Mouse (Mus musculus): ENCODE measurements around the gene Lysmd2. TPM values are rescaled to one million over a fixed set of nuclear protein-coding genes. Genes with fewer than 3 reads are reported as not detected.

Lysmd2 gene
- total and polyA plus RNA-seq, 3 experiments, result 0.22 TPM; not detected in 2

DNA sequence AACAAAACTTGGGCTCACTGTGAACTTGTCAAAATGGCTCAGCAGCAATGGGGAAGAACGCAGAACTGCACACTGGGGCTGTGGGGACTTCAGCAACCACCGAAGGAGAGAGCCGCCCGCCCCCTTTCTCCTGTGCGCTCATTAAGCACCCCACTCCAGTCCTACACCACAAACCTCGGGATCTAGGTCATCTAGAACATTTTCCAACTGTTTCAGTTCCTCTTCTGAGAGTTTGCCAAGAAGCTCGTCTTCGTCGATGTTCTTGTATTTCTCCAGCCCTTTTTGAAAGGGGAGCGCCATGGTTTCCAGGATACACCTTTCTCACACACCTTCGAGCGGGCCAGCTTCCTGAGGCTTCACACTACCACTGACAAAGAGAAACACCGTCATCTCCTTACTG, 28.5 kb upstream of the Lysmd2 start:
- DNase-seq (ENCODE audit: low spot score), result no peak
- Histone ChIP-seq H3K4me1 (ENCODE audit: insufficient read depth, low read depth, low read length) (no peaks in the 10 kb centered on the region), H3K27me3 (ENCODE audit: insufficient read depth, low read length) (peaks cover 10% of the 10 kb centered on the region), H3K4me3 (ENCODE audit: low read depth, low read length) (no peak overlapping the region), H3K36me3 (replicated peaks) (no peaks in the 10 kb centered on the region), H3K9me3 (replicated peaks) (no peaks in the 10 kb centered on the region)
- no peak for ATAC-seq (ENCODE audit: extremely low read depth, insufficient number of reproducible peaks, low FRiP score, poor library complexity, severe bottlenecking)
- no peak for TF ChIP-seq POLR2AphosphoS5 (IDR thresholded peaks at IDR 0.05; ENCODE audit: insufficient replicate concordance, low read depth, low read length)
- no peak for TF ChIP-seq CTCF (IDR thresholded peaks at IDR 0.05; ENCODE audit: low read depth, low read length)
- TF ChIP-seq TAL1 (conservative IDR thresholded peaks at IDR 0.05; ENCODE audit: low read depth, low read length), result no peak
- TF ChIP-seq GATA1 (IDR thresholded peaks at IDR 0.05; ENCODE audit: borderline replicate concordance, low read length), result no peak
- TF ChIP-seq GATA2 (IDR thresholded peaks at IDR 0.05; ENCODE audit: borderline replicate concordance, low read depth, low read length), result no peak

DNA sequence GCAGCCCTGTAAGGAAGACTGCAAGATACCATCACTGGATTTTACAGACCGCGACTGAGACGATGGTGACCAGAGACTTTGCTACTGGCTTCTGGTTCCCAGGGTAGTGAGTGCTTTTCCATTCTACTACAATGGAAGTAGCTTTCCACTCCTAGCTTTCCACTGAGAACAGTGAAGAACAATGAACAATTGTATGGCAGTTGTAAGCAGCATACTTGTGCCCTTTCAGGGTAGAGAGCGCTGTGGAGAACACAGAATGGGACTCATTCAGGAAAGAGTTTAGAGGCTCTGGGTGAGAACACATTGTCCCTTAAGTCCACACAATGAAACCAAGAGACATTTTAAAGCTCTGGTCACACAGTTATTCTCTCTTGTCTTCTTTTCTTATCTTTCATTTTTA, 27.9 kb upstream of the Lysmd2 start:
- H3K27me3 ChIP-seq (ENCODE audit: insufficient read depth, low read length), result peaks cover 7% of the 10 kb centered on the region; the same call in 1 of the 2 replicates
- H3K4me1 ChIP-seq (ENCODE audit: insufficient read depth, low read depth, low read length), result no peaks in the 10 kb centered on the region
- ATAC-seq (ENCODE audit: extremely low read depth, insufficient number of reproducible peaks, low FRiP score, poor library complexity, severe bottlenecking), result no peak
- no peak for DNase-seq (ENCODE audit: low spot score)
- no peak overlapping the region for H3K4me3 ChIP-seq (ENCODE audit: low read depth, low read length)
- H3K36me3 ChIP-seq (replicated peaks), result no peaks in the 10 kb centered on the region
- no peaks in the 10 kb centered on the region for H3K9me3 ChIP-seq (replicated peaks)
- no peak for TF ChIP-seq GATA2 (IDR thresholded peaks at IDR 0.05; ENCODE audit: borderline replicate concordance, low read depth, low read length)
- TF ChIP-seq POLR2AphosphoS5 (IDR thresholded peaks at IDR 0.05; ENCODE audit: insufficient replicate concordance, low read depth, low read length), result no peak
- no peak for TF ChIP-seq CTCF (IDR thresholded peaks at IDR 0.05; ENCODE audit: low read depth, low read length)

DNA sequence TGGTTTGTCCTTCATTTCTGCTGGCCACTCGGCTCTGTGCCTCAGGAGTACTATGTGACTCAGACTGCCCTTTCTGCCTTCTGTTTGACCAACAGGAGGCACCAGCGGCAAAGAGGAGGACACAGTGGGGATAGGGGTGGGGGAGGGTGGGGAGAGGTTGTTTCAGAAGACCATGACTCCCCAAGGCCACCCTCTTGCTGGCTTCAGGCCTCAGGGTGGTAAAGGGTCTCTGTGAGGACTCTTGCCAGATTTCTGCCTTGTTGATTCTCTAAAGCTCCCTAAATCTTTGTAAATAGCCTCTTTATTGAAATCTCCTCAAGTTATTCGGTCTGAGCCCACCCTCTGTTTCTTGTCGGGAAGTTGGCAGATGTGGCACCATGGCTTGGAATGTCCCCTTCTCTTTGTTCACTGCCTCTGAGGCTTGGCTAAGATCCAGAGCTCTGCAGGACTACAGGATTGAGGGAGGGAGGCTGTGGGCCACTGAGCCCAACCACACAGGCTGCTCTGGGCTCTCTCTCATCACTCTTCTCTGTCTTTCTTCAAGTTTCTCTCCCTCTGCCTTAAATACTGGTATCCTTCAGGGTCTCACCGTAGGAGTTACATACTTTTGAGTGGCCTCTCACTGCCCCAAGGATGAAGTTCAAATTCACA, 26.2 kb upstream of the Lysmd2 start:
- no peak for TF ChIP-seq POLR2AphosphoS5 (IDR thresholded peaks at IDR 0.05; ENCODE audit: insufficient replicate concordance, low read depth, low read length)
- no peak for TF ChIP-seq CTCF (IDR thresholded peaks at IDR 0.05; ENCODE audit: low read depth, low read length)
- TF ChIP-seq TAL1 (conservative IDR thresholded peaks at IDR 0.05; ENCODE audit: low read depth, low read length), result no peak
- ATAC-seq (ENCODE audit: extremely low read depth, insufficient number of reproducible peaks, low FRiP score, poor library complexity, severe bottlenecking), result no peak
- H3K36me3 ChIP-seq (replicated peaks), result no peaks in the 10 kb centered on the region

DNA sequence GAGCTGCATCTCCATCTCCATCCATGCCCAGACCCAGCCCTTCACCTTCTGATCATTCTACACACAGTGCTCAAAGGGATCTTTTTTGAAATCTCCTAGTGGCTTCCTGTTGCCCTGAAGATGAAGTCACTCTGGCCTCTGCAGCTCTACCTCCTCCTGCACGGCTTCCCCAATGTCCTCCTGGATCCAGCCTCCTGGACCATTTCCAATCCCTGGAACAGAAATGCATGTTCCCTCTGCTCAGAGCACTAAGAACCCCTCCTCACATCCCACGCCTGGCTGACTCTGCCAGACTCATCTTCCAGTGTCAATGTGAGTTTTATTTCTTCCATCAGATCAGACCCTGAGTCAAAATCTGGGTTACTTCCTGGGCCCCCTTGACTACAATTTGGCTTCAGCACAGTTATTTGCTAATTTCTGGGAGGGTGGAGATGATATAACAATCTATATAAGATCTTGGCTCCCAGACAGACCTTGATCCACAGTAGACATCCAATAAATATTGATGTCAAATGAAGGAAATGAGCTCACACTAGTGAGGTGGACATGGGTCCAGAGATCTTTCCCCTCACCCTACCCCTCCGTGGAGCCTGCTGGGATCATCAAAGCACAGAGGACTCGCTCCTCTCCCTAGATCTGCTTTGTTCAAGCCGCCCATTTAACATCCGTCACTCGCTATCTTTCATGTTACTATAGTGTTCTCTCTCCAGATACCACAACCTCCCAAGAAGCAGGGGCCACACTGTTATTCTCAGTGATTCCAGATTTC, 25.2 kb upstream of the Lysmd2 start:
- no peak for ATAC-seq (ENCODE audit: extremely low read depth, insufficient number of reproducible peaks, low FRiP score, poor library complexity, severe bottlenecking)

More for the DNA sequence above, 26.2 kb upstream of the Lysmd2 start:
- no peaks in the 10 kb centered on the region for H3K9me3 ChIP-seq (replicated peaks)
- no peak for DNase-seq (ENCODE audit: low spot score)
- peaks cover 7% of the 10 kb centered on the region; the same call in 1 of the 2 replicates for H3K27me3 ChIP-seq (ENCODE audit: insufficient read depth, low read length)
- no peak overlapping the region for H3K4me3 ChIP-seq (ENCODE audit: low read depth, low read length)
- H3K4me1 ChIP-seq (ENCODE audit: insufficient read depth, low read depth, low read length), result no peaks in the 10 kb centered on the region

DNA sequence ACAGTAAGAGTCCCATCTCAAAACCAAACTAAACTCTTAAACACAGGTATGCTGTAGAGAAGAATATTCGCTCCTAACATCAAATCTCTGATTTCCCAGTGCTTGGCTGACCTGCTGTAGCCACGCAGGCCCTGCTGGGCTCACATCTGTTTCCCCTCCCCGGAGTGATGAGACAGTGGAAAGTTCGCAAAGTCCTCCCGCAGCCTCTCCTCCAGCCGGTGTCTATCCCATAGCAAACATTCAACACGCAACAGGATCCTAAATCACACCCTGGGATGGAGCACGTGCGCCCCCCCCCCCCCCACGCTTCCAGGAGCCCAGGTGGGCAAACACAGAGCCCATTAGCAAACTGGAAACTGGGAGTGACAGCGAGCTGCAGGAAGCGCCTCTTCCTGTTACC, 24.0 kb upstream of the Lysmd2 start:
- H3K4me1 ChIP-seq (ENCODE audit: insufficient read depth, low read depth, low read length), result no peaks in the 10 kb centered on the region
- peaks cover 7% of the 10 kb centered on the region; the same call in 1 of the 2 replicates for H3K27me3 ChIP-seq (ENCODE audit: insufficient read depth, low read length)

More for the DNA sequence above, 25.2 kb upstream of the Lysmd2 start:
- Histone ChIP-seq H3K9me3 (replicated peaks) (no peaks in the 10 kb centered on the region), H3K36me3 (replicated peaks) (no peaks in the 10 kb centered on the region), H3K27me3 (ENCODE audit: insufficient read depth, low read length) (peaks cover 7% of the 10 kb centered on the region; the same call in 1 of the 2 replicates), H3K4me3 (ENCODE audit: low read depth, low read length) (no peak overlapping the region), H3K4me1 (ENCODE audit: insufficient read depth, low read depth, low read length) (no peaks in the 10 kb centered on the region)
- TF ChIP-seq POLR2AphosphoS5 (IDR thresholded peaks at IDR 0.05; ENCODE audit: insufficient replicate concordance, low read depth, low read length) (no peak), TAL1 (conservative IDR thresholded peaks at IDR 0.05; ENCODE audit: low read depth, low read length) (no peak), CTCF (IDR thresholded peaks at IDR 0.05; ENCODE audit: low read depth, low read length) (no peak), GATA1 (IDR thresholded peaks at IDR 0.05; ENCODE audit: borderline replicate concordance, low read length) (no peak), GATA2 (IDR thresholded peaks at IDR 0.05; ENCODE audit: borderline replicate concordance, low read depth, low read length) (no peak)
- DNase-seq (ENCODE audit: low spot score), result no peak

DNA sequence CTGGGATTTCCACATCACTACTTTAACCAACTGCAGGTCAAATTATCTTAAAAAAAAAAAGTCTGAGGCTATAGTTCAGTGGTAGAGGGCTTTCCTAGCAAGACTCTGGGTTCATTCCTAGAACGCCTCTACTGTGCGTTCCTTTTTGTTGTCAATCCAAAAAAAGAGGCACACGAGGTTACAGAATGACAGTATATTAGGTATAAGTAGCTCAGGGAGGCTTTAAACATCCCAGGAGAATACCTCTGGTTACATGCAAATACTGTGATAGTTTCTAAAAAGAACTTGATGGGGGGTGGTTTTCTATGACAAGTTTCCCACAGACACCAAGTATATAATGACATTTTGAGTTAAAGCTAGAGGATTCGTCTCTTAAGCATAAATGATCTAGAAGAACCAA, 18.0 kb upstream of the Lysmd2 start:
- Histone ChIP-seq H3K36me3 (replicated peaks) (no peaks in the 10 kb centered on the region), H3K27me3 (ENCODE audit: insufficient read depth, low read length) (peaks cover 6% of the 10 kb centered on the region; the same call in 1 of the 2 replicates), H3K9me3 (replicated peaks) (no peaks in the 10 kb centered on the region), H3K4me1 (ENCODE audit: insufficient read depth, low read depth, low read length) (no peaks in the 10 kb centered on the region), H3K4me3 (ENCODE audit: low read depth, low read length) (no peak overlapping the region)
- TF ChIP-seq GATA1 (IDR thresholded peaks at IDR 0.05; ENCODE audit: borderline replicate concordance, low read length) (no peak), CTCF (IDR thresholded peaks at IDR 0.05; ENCODE audit: low read depth, low read length) (no peak)
- no peak for ATAC-seq (ENCODE audit: extremely low read depth, insufficient number of reproducible peaks, low FRiP score, poor library complexity, severe bottlenecking)
- DNase-seq (ENCODE audit: low spot score), result no peak

More for the DNA sequence above, 24.0 kb upstream of the Lysmd2 start:
- ATAC-seq (ENCODE audit: extremely low read depth, insufficient number of reproducible peaks, low FRiP score, poor library complexity, severe bottlenecking) (no peak), DNase-seq (ENCODE audit: low spot score) (no peak)
- no peaks in the 10 kb centered on the region for H3K9me3 ChIP-seq (replicated peaks)
- TF ChIP-seq GATA1 (IDR thresholded peaks at IDR 0.05; ENCODE audit: borderline replicate concordance, low read length), result no peak
- TF ChIP-seq POLR2AphosphoS5 (IDR thresholded peaks at IDR 0.05; ENCODE audit: insufficient replicate concordance, low read depth, low read length), result no peak
- TF ChIP-seq TAL1 (conservative IDR thresholded peaks at IDR 0.05; ENCODE audit: low read depth, low read length), result no peak
- no peak for TF ChIP-seq CTCF (IDR thresholded peaks at IDR 0.05; ENCODE audit: low read depth, low read length)
- no peaks in the 10 kb centered on the region for H3K36me3 ChIP-seq (replicated peaks)
- no peak overlapping the region for H3K4me3 ChIP-seq (ENCODE audit: low read depth, low read length)

Measured in G1E (cell line).